Mouse (Mus musculus) heart, postnatal 0 days (tissue): ENCODE data around the gene Ank2.

ENCODE experiments used
- CTCF ChIP-seq: IDR thresholded peaks from 2 replicates; pipeline ENCODE4 v1.5.1; 2016; ENCODE audit warnings: antibody characterized with exemption, control low read depth, low read depth
- EP300 ChIP-seq: IDR thresholded peaks from 2 replicates; pipeline ENCODE4 v1.6.1; 2016; ENCODE audit warnings: antibody characterized with exemption, low read depth

GRCm38 (mm10) chr3:127199112-127199665 is 300.0 kb downstream of the Ank2 start:
- TF ChIP-seq CTCF (no peak), EP300 (no peak)
